Mouse (Mus musculus): ENCODE measurements around the gene Elk3. TPM values are rescaled to one million over a fixed set of nuclear protein-coding genes. Genes with fewer than 3 reads are reported as not detected.

Gene Elk3
- polyA plus RNA-seq, 1 experiment from 2014 or later, result 45.6 TPM

- H3K9me3 ChIP-seq (ENCODE audit: low read length), result no peaks in the 10 kb centered on the region
- 89% methylated on average over 7 of the region's 7 CpGs for WGBS
- peaks cover 40% of the 10 kb centered on the region for H3K4me1 ChIP-seq (ENCODE audit: insufficient read depth, low read length)
- no peaks in the 10 kb centered on the region for H3K27me3 ChIP-seq (ENCODE audit: insufficient read depth, low read length)
- H3K4me2 ChIP-seq (replicated peaks; ENCODE audit: low read depth, low read length), result no peak overlapping the region
- no peak for ATAC-seq (ENCODE audit: low FRiP score, low TSS enrichment)
- peaks cover 10% of the 10 kb centered on the region for H3K36me3 ChIP-seq (ENCODE audit: insufficient read depth, low read length)
- H3K27ac ChIP-seq (ENCODE audit: low read length), result no peak overlapping the region
- no peak overlapping the region for H3K4me3 ChIP-seq (ENCODE audit: low read length)
- H3K9ac ChIP-seq (replicated peaks; ENCODE audit: low read length), result no peak overlapping the region
Observed at GRCm38 (mm10) chr10:93266521-93266920, 44.4 kb downstream of the Elk3 start.

- H3K9me3 ChIP-seq (ENCODE audit: low read length), result no peaks in the 10 kb centered on the region
- H3K27me3 ChIP-seq (ENCODE audit: insufficient read depth, low read length), result no peaks in the 10 kb centered on the region
- peaks cover 10% of the 10 kb centered on the region for H3K36me3 ChIP-seq (ENCODE audit: insufficient read depth, low read length)
- H3K4me2 ChIP-seq (replicated peaks; ENCODE audit: low read depth, low read length), result no peak overlapping the region
- H3K4me3 ChIP-seq (ENCODE audit: low read length), result no peak overlapping the region
- H3K4me1 ChIP-seq (ENCODE audit: insufficient read depth, low read length), result peaks cover 47% of the 10 kb centered on the region
- no peak overlapping the region for H3K9ac ChIP-seq (replicated peaks; ENCODE audit: low read length)
- no peak for ATAC-seq (ENCODE audit: low FRiP score, low TSS enrichment)
- H3K27ac ChIP-seq (ENCODE audit: low read length), result no peak overlapping the region
- WGBS, result 86% methylated on average over 9 of the region's 9 CpGs
Observed at GRCm38 (mm10) chr10:93265833-93266232, 45.1 kb downstream of the Elk3 start.

DNA sequence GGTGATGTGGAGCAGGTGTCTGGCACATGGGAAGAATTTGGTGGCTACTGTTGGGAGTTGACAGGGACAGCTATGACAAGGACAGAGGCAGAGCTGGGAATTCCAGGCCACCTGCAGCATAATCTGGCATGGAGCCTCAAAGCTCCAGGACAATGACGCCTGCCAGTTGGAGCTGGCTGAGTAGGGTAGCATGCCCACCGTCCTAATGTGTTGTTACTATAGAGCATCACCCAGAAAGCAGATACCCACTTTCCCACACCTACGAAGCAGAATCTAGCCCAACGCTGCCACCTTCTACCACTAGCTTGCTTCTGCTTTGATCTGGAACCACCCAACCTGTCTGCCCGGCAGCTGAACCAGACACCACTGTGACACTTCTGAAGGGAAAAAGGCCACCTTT is 46.9 kb downstream of the Elk3 start:
- Histone ChIP-seq H3K9me3 (ENCODE audit: low read length) (no peaks in the 10 kb centered on the region), H3K4me1 (ENCODE audit: insufficient read depth, low read length) (peaks cover 34% of the 10 kb centered on the region), H3K9ac (replicated peaks; ENCODE audit: low read length) (no peak overlapping the region), H3K4me3 (ENCODE audit: low read length) (no peak overlapping the region), H3K36me3 (ENCODE audit: insufficient read depth, low read length) (peaks cover 13% of the 10 kb centered on the region), H3K27ac (ENCODE audit: low read length) (no peak overlapping the region), H3K4me2 (replicated peaks; ENCODE audit: low read depth, low read length) (no peak overlapping the region), H3K27me3 (ENCODE audit: insufficient read depth, low read length) (no peaks in the 10 kb centered on the region)
- WGBS, result 80% methylated on average over 5 of the region's 5 CpGs
- ATAC-seq (ENCODE audit: low FRiP score, low TSS enrichment), result no peak

- H3K27me3 ChIP-seq (ENCODE audit: insufficient read depth, low read length), result no peaks in the 10 kb centered on the region
- no peaks in the 10 kb centered on the region for H3K9me3 ChIP-seq (ENCODE audit: low read length)
- ATAC-seq (ENCODE audit: low FRiP score, low TSS enrichment), result no peak
- peaks cover 34% of the 10 kb centered on the region for H3K4me1 ChIP-seq (ENCODE audit: insufficient read depth, low read length)
- 68% methylated on average over 8 of the region's 8 CpGs for WGBS
- H3K9ac ChIP-seq (replicated peaks; ENCODE audit: low read length), result peak overlapping the region; percentile 42; the same call in 1 of the 2 replicates
- H3K27ac ChIP-seq (ENCODE audit: low read length), result 0 out of 2 replicates have a peak overlapping the region, but pooled peaks have one; percentile 47
- no peak overlapping the region for H3K4me3 ChIP-seq (ENCODE audit: low read length)
- no peak overlapping the region for H3K4me2 ChIP-seq (replicated peaks; ENCODE audit: low read depth, low read length)
- peaks cover 13% of the 10 kb centered on the region for H3K36me3 ChIP-seq (ENCODE audit: insufficient read depth, low read length)
Observed at GRCm38 (mm10) chr10:93263431-93263830, 47.5 kb downstream of the Elk3 start.

- Histone ChIP-seq H3K9me3 (ENCODE audit: low read length) (no peaks in the 10 kb centered on the region), H3K36me3 (ENCODE audit: insufficient read depth, low read length) (peaks cover 13% of the 10 kb centered on the region), H3K4me1 (ENCODE audit: insufficient read depth, low read length) (peaks cover 34% of the 10 kb centered on the region), H3K4me3 (ENCODE audit: low read length) (peak overlapping the region; percentile 18; the same call in 1 of the 2 replicates), H3K27me3 (ENCODE audit: insufficient read depth, low read length) (no peaks in the 10 kb centered on the region), H3K27ac (ENCODE audit: low read length) (peak overlapping the region; percentile 84), H3K9ac (replicated peaks; ENCODE audit: low read length) (peak overlapping the region; percentile 45), H3K4me2 (replicated peaks; ENCODE audit: low read depth, low read length) (peak overlapping the region; percentile 47)
- WGBS, result 12% methylated on average over 15 of the region's 15 CpGs
- ATAC-seq (ENCODE audit: low FRiP score, low TSS enrichment), result peak; percentile 86
Observed at GRCm38 (mm10) chr10:93261981-93262499, 48.9 kb downstream of the Elk3 start.

DNA sequence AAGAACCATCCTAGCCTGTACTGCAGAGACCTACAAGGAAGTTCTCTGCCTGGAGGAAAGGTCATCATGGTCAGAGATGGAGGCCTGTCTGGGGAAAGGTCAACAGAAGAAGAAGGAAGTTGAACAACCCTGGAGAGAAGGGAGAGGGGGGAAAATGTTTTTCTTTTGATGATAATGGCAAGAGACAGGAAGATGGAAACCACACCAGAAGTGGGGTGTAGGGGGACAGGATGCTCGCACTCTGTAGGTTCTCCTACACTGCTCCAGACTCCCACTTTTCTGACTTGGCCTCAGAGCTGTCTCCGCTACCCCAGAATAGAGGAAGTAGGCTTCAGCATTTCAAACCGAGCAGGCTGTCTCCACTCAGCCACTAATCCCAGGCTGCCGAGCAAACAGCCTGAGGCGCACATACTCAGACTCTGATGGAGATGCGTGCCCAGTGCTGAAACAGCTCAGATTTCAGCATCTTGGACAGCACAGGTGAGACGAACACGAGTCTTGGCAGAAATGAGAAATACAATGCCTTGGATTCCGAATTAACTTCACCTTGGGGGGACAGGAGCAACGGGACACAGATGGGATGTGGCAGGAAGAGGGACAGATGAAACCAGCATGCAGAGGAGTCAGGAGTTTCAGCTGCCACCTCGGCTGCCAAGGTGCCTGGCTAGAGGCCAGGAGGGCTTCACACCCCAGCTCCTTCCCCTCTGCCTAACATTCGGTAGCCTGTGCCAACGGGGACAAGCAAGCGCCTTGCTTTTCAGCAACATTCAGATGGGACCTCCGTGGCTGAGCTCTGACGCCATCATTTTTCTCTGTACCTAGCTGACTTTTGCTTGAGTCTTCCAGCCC is 49.6 kb downstream of the Elk3 start:
- Histone ChIP-seq H3K36me3 (ENCODE audit: insufficient read depth, low read length) (peaks cover 12% of the 10 kb centered on the region), H3K27me3 (ENCODE audit: insufficient read depth, low read length) (no peaks in the 10 kb centered on the region), H3K4me3 (ENCODE audit: low read length) (peak overlapping the region; percentile 18; the same call in 1 of the 2 replicates), H3K9me3 (ENCODE audit: low read length) (no peaks in the 10 kb centered on the region), H3K4me1 (ENCODE audit: insufficient read depth, low read length) (peaks cover 34% of the 10 kb centered on the region), H3K27ac (ENCODE audit: low read length) (peak overlapping the region; percentile 84), H3K9ac (replicated peaks; ENCODE audit: low read length) (peak overlapping the region; percentile 45), H3K4me2 (replicated peaks; ENCODE audit: low read depth, low read length) (peak overlapping the region; percentile 47)
- ATAC-seq (ENCODE audit: low FRiP score, low TSS enrichment), result peak; percentile 32; the same call in 1 of the 2 replicates
- 20% methylated on average over 16 of the region's 16 CpGs for WGBS

DNA sequence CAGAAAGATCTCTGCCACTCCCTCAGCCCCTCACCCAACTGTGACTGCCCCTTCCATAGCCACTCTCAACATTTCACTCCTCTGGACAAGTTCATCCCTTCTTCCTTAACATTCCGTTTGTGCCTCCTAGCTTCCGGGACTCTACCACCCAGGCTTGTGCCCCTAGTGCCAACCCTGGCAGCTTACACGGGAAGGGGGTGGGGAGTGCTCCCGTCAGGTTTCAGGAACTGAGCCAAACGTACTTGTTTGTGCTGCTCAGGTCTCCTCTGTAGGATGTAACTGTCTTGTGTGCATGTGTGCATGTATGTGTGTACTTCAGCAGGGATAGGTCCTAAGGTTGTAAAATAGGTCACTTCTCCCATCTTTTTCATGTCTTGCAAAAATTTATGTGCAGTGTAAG is 51.1 kb downstream of the Elk3 start:
- no peak overlapping the region for H3K4me3 ChIP-seq (ENCODE audit: low read length)
- peaks cover 39% of the 10 kb centered on the region for H3K4me1 ChIP-seq (ENCODE audit: insufficient read depth, low read length)
- no peak overlapping the region for H3K4me2 ChIP-seq (replicated peaks; ENCODE audit: low read depth, low read length)
- no peak overlapping the region for H3K27ac ChIP-seq (ENCODE audit: low read length)
- no peaks in the 10 kb centered on the region for H3K27me3 ChIP-seq (ENCODE audit: insufficient read depth, low read length)
- ATAC-seq (ENCODE audit: low FRiP score, low TSS enrichment), result no peak
- H3K9ac ChIP-seq (replicated peaks; ENCODE audit: low read length), result no peak overlapping the region
- peaks cover 7% of the 10 kb centered on the region for H3K36me3 ChIP-seq (ENCODE audit: insufficient read depth, low read length)
- H3K9me3 ChIP-seq (ENCODE audit: low read length), result no peaks in the 10 kb centered on the region
- WGBS, result 69% methylated on average over 5 of the region's 5 CpGs

DNA sequence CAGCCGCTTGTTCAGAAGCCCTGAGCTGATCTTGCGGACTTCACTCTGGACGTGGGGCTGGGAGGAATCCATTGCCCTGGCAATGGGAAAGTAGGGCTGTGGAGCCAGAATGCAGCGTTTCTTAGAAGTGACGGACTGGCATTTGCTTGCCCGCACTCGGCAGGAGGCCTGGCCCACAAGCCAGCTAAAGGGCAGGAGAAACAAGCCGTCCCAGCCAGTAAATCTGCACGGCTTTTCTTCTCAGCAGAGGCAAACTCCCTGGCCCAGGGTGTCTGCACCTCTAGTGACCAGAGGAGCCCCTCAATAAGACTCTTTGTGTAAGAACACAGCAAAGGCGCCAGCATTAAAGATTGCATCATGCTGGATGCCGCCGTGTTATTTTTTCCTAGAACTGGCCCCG is 55.6 kb downstream of the Elk3 start:
- no peak for ATAC-seq (ENCODE audit: low FRiP score, low TSS enrichment)
- H3K27ac ChIP-seq (ENCODE audit: low read length), result peak overlapping the region; percentile 13; the same call in 1 of the 2 replicates
- peaks cover 18% of the 10 kb centered on the region; the same call in 1 of the 2 replicates for H3K4me1 ChIP-seq (ENCODE audit: insufficient read depth, low read length)
- no peak overlapping the region for H3K4me2 ChIP-seq (replicated peaks; ENCODE audit: low read depth, low read length)
- WGBS, result 60% methylated on average over 13 of the region's 13 CpGs
- no peaks in the 10 kb centered on the region for H3K9me3 ChIP-seq (ENCODE audit: low read length)
- H3K9ac ChIP-seq (replicated peaks; ENCODE audit: low read length), result no peak overlapping the region
- H3K27me3 ChIP-seq (ENCODE audit: insufficient read depth, low read length), result no peaks in the 10 kb centered on the region
- peaks cover 16% of the 10 kb centered on the region; the same call in 1 of the 2 replicates for H3K36me3 ChIP-seq (ENCODE audit: insufficient read depth, low read length)
- no peak overlapping the region for H3K4me3 ChIP-seq (ENCODE audit: low read length)

GRCm38 (mm10) chr10:93253156-93253555 is 57.8 kb downstream of the Elk3 start:
- Histone ChIP-seq H3K27me3 (ENCODE audit: insufficient read depth, low read length) (no peaks in the 10 kb centered on the region), H3K4me2 (replicated peaks; ENCODE audit: low read depth, low read length) (no peak overlapping the region), H3K4me1 (ENCODE audit: insufficient read depth, low read length) (peaks cover 21% of the 10 kb centered on the region; the same call in 1 of the 2 replicates), H3K4me3 (ENCODE audit: low read length) (no peak overlapping the region), H3K36me3 (ENCODE audit: insufficient read depth, low read length) (peaks cover 22% of the 10 kb centered on the region; the same call in 1 of the 2 replicates), H3K9ac (replicated peaks; ENCODE audit: low read length) (no peak overlapping the region), H3K9me3 (ENCODE audit: low read length) (no peaks in the 10 kb centered on the region), H3K27ac (ENCODE audit: low read length) (no peak overlapping the region)
- WGBS, result 57% methylated on average over 6 of the region's 6 CpGs
- ATAC-seq (ENCODE audit: low FRiP score, low TSS enrichment), result no peak

DNA sequence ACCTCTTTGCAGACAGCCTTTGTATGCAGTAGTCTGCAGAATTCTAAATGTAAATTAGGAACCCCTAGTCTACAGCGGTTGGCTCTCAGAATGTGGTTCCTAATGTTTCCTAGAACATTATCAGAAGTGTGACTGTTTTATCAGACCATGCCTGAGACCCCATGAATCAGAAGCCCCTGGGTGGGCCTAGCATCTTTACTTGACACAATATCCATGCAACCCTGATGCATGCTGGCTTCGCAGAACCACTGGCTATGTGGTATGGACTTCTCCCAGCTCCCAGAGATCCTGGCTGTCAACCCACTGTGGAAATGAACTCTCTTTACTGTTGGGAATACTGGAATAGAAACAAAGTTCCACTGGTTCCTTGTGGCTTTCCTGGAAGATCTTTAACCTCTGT is 58.3 kb downstream of the Elk3 start:
- no peak overlapping the region for H3K9ac ChIP-seq (replicated peaks; ENCODE audit: low read length)
- ATAC-seq (ENCODE audit: low FRiP score, low TSS enrichment), result no peak
- no peak overlapping the region for H3K4me2 ChIP-seq (replicated peaks; ENCODE audit: low read depth, low read length)
- no peak overlapping the region for H3K27ac ChIP-seq (ENCODE audit: low read length)
- H3K9me3 ChIP-seq (ENCODE audit: low read length), result no peaks in the 10 kb centered on the region
- no peak overlapping the region for H3K4me3 ChIP-seq (ENCODE audit: low read length)
- H3K27me3 ChIP-seq (ENCODE audit: insufficient read depth, low read length), result no peaks in the 10 kb centered on the region
- 99% methylated on average over 2 of the region's 2 CpGs for WGBS
- peaks cover 25% of the 10 kb centered on the region for H3K4me1 ChIP-seq (ENCODE audit: insufficient read depth, low read length)
- H3K36me3 ChIP-seq (ENCODE audit: insufficient read depth, low read length), result peaks cover 22% of the 10 kb centered on the region; the same call in 1 of the 2 replicates

Measured in kidney, embryonic 16.5 days (tissue).